Mouse (Mus musculus): ENCODE results near the gene Ptpn14.

Gene Ptpn14

GRCm38 (mm10) chr1:189916422-189917125 is 188.5 kb downstream of the Ptpn14 start:
- peak in 1 of 2 experiments; percentile 20 for DNase-seq

GRCm38 (mm10) chr1:189917126-189917500 is 189.0 kb downstream of the Ptpn14 start:
- DNase-seq, result no peak

- DNase-seq, result no peak
Observed at GRCm38 (mm10) chr1:189919756-189920155, 191.7 kb downstream of the Ptpn14 start.

- peak in 1 of 2 experiments; percentile 41 for DNase-seq
Observed at GRCm38 (mm10) chr1:189920701-189921567, 192.9 kb downstream of the Ptpn14 start.

- DNase-seq, result no peak
Observed at GRCm38 (mm10) chr1:189921568-189921817, 193.4 kb downstream of the Ptpn14 start.

- peak; percentile 76 to 90 for DNase-seq
Observed at GRCm38 (mm10) chr1:189921818-189922592, 193.9 kb downstream of the Ptpn14 start, which contains the start of gene Smyd2. Gene Smyd2 (minus strand): TSS chr1:189922363.

GRCm38 (mm10) chr1:189922721-189923120 is 194.7 kb downstream of the Ptpn14 start:
- DNase-seq, result no peak

- DNase-seq, result no peak
Observed at GRCm38 (mm10) chr1:189923157-189923556, 195.1 kb downstream of the Ptpn14 start.

GRCm38 (mm10) chr1:189923871-189924568 is 196.0 kb downstream of the Ptpn14 start:
- no peak for DNase-seq

GRCm38 (mm10) chr1:189926279-189926678 is 198.2 kb downstream of the Ptpn14 start:
- no peak for DNase-seq
